Mouse (Mus musculus): ENCODE results near the gene Catsperg1.

GRCm38 (mm10) chr7:29213675-29214082 is at the start of gene Catsperg1:
- no peak for TF ChIP-seq CTCF (IDR thresholded peaks at IDR 0.05; ENCODE audit: insufficient read depth, low read depth, low read length)
- no peak for TF ChIP-seq POLR2A (IDR thresholded peaks at IDR 0.05; ENCODE audit: insufficient read depth, low read depth, low read length)
